Mouse (Mus musculus) kidney, adult 2 months (tissue): ENCODE data around the gene Cyp2b23.

Experiments
- CTCF ChIP-seq: fragments of 200-500 bp; conservative IDR thresholded peaks from 2 replicates; pipeline ENCODE4 v1.5.1; 2011; ENCODE audit warnings: low read depth, mild to moderate bottlenecking, control low read depth, low read length, moderate library complexity, mixed read lengths; ENCODE audit not compliant: insufficient read depth, insufficient read length
- POLR2A ChIP-seq: fragments of 200-500 bp; IDR thresholded peaks from one replicate; pipeline ENCODE4 v1.6.1; 2011; ENCODE audit warnings: low read depth, low read length, control low read depth

GRCm38 (mm10) chr7:26686337-26686736, at the start of gene Cyp2b23:
- TF ChIP-seq CTCF (no peak), POLR2A (no peak)
